Mouse (Mus musculus) hindbrain, embryonic 11.5 days (tissue): ENCODE measurements around the gene Ctla2a. TPM values are rescaled to one million over a fixed set of nuclear protein-coding genes. Genes with fewer than 3 reads are reported as not detected.

Experiments
- ATAC-seq: fragments of 200-750 bp; cut with Nextera tagmentation; 2 replicates; pipeline ENCODE4 v1.8.0; 2017; ENCODE audit warnings: mild to moderate bottlenecking, moderate TSS enrichment, moderate library complexity; ENCODE audit not compliant: low FRiP score
- DNase-seq: peaks from one replicate; pipeline ENCODE4 v3.0.0-alpha.2; 2015; ENCODE audit warnings: low spot score
- H3K27ac ChIP-seq: fragments of 300-500 bp; sonication (generic); 2 replicates; pipeline ENCODE4 v1.5.1; 2014; ENCODE audit warnings: mild to moderate bottlenecking, low read depth, low read length
- H3K27me3 ChIP-seq: fragments of 300-500 bp; sonication (generic); 2 replicates; pipeline ENCODE4 v1.6.1; 2014; ENCODE audit warnings: mild to moderate bottlenecking, low read length, moderate library complexity, mixed read lengths; ENCODE audit not compliant: control insufficient read depth, insufficient read depth
- H3K36me3 ChIP-seq: fragments of 300-500 bp; sonication (generic); 2 replicates; pipeline ENCODE4 v1.6.1; 2014; ENCODE audit warnings: mild to moderate bottlenecking, low read length, moderate library complexity, mixed read lengths; ENCODE audit not compliant: control insufficient read depth, insufficient read depth
- H3K4me1 ChIP-seq: fragments of 300-500 bp; sonication (generic); replicated peaks from 2 replicates; pipeline ENCODE4 v1.6.1; 2014; ENCODE audit warnings: low read length, mixed read lengths; ENCODE audit not compliant: control insufficient read depth, insufficient read depth
- H3K4me2 ChIP-seq: fragments of 300-500 bp; sonication (generic); replicated peaks from 2 replicates; pipeline ENCODE4 v1.6.1; 2014; ENCODE audit warnings: mild to moderate bottlenecking, low read depth, low read length
- H3K4me3 ChIP-seq: fragments of 300-500 bp; sonication (generic); 2 replicates; pipeline ENCODE4 v1.5.1; 2014; ENCODE audit warnings: low read depth, low read length
- H3K9ac ChIP-seq: fragments of 300-500 bp; sonication (generic); 2 replicates; pipeline ENCODE4 v1.6.1; 2014; ENCODE audit warnings: low read depth, low read length
- H3K9me3 ChIP-seq: fragments of 300-500 bp; sonication (generic); 2 replicates; pipeline ENCODE4 v1.6.1; 2016; ENCODE audit warnings: low read length; ENCODE audit not compliant: control insufficient read depth
- WGBS: fragments of 180-500 bp; shearing (Covaris S2); extraction: QIAGEN DNeasy Blood & Tissue Kit; methylation state at CpG from one replicate; pipeline ENCODE4 v1.1.7; 2014; 5-methylcytosine and 5-hydroxymethylcytosine counted together
- polyA plus RNA-seq: library from polyadenylated mRNA; unstranded; fragments of >200 nt; fragmentation: Nextera tagmentation; extraction: Ambion mirVana; gene quantifications from 2 replicates; pipeline ENCODE4 v1.2.1, GENCODE M21; 2014

The Ctla2a gene
- polyA plus RNA-seq, 1 experiment from 2014 or later = 14.7 TPM

DNA sequence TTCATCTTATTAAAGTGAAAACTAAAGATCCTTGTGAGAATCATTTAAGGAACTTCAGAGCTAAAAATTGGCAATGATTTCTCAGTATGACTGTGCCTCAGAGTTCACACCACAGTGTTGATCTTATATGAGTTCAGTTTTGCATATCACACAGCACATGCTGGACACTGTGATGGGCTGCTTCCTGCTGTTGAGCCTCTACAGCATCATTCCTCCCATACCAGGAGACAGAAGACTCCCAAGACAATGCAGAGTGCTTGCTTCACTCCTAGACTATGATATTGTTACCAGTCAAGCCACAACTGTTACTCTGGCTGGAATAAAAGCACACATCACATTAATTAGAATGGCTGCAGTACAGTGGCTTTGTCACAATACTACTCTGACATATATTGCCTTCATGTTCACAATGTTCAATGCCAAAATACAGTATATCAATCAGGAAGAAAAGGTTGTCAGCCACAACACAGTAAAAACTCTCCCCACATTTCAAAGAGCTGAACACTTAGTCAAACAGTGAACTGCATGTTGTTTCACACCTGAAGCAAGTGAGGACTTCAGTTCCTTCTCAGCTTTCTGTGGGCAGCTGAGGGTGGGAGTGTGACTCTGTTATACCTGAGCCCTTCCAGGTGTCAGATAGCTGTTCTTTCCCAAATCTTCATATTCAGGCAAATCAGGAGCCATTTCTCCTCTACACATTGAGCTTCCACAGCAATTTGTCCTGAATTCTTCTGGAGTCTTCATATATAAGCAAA is 40.8 kb downstream of the Ctla2a start:
- no peak overlapping the region for H3K27ac ChIP-seq
- no peak overlapping the region for H3K9ac ChIP-seq
- DNase-seq (no peak), ATAC-seq (no peak)
- H3K4me1 ChIP-seq = no peaks in the 10 kb centered on the region
- H3K4me2 ChIP-seq = no peak overlapping the region
- H3K36me3 ChIP-seq = no peaks in the 10 kb centered on the region
- no peak overlapping the region for H3K4me3 ChIP-seq
- H3K9me3 ChIP-seq = no peaks in the 10 kb centered on the region
- H3K27me3 ChIP-seq = no peaks in the 10 kb centered on the region

DNA sequence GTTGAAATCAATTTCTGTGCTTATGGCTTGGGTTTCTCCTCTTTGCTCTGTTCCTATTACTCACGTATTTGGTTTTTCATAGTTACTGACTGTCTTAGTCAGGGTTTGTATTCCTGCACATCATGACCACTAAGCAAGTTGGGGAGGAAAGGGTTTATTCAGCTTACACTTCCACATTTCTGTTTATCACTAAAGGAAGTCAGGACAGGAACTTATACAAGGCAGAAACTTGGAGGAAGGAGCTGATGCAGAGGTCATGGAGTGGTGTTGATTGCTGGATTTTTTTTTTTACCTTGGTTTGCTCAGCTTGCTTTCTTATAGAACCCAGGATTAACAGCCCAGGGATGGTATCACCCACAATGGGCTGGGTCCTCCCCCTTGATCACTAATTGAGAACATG is 44.1 kb downstream of the Ctla2a start:
- no peaks in the 10 kb centered on the region for H3K27me3 ChIP-seq
- ATAC-seq = no peak
- H3K4me1 ChIP-seq = no peaks in the 10 kb centered on the region
- no peak for DNase-seq
- H3K4me2 ChIP-seq = no peak overlapping the region
- H3K36me3 ChIP-seq = no peaks in the 10 kb centered on the region
- H3K9ac ChIP-seq = no peak overlapping the region
- 88% methylated on average over 1 of the region's 1 CpGs for WGBS
- H3K27ac ChIP-seq = no peak overlapping the region
- H3K4me3 ChIP-seq = no peak overlapping the region
- no peaks in the 10 kb centered on the region for H3K9me3 ChIP-seq

Other genes starting within 250 kb of the Ctla2a start
- not detected in 2 replicates for gene BC051665, start 150.3 kb downstream of the Ctla2a start, polyA plus RNA-seq
- gene Ctsll3, start 133.8 kb downstream of the Ctla2a start, polyA plus RNA-seq = not detected in 2 replicates
- gene 4930486L24Rik, start 72.2 kb downstream of the Ctla2a start, polyA plus RNA-seq = 0.15 TPM in 1 of 2 replicates, not detected in the other
- 0.31 and 0.49 TPM in 2 replicates for gene Gm49392, start 39.7 kb downstream of the Ctla2a start, polyA plus RNA-seq
- gene Ctla2b, start 39.2 kb downstream of the Ctla2a start, polyA plus RNA-seq = 1.7 and 2.6 TPM in 2 replicates
- gene Tpbpb, start 31.7 kb downstream of the Ctla2a start, polyA plus RNA-seq = not detected in 2 replicates
- not detected in 2 replicates for gene Gm49393, start 1.0 kb downstream of the Ctla2a start, polyA plus RNA-seq
- 0.80 and 1.8 TPM in 2 replicates for gene Gm49391, start 54 bp downstream of the Ctla2a start, polyA plus RNA-seq
- not detected in 2 replicates for gene Tpbpa, start 5.4 kb upstream of the Ctla2a start, polyA plus RNA-seq
- gene Ctsj, start 69.3 kb upstream of the Ctla2a start, polyA plus RNA-seq = not detected in 2 replicates
- not detected in 2 replicates for gene Ctsq, start 104.0 kb upstream of the Ctla2a start, polyA plus RNA-seq
- gene Ctsr, start 227.6 kb upstream of the Ctla2a start, polyA plus RNA-seq = not detected in 2 replicates